Mouse (Mus musculus) left cerebral cortex, adult 9 months (tissue): Measurements from ENCODE around the gene Gss.
"Not testable (repeated sequence)": the region's sequence is repeated elsewhere in the genome, so short reads cannot be mapped to it uniquely, and the experiment has no call there.

ENCODE experiments used
- DNase-seq, 2 experiments: peaks; one replicate each; pipeline ENCODE4 v3.0.0; 2022; ENCODE audit warnings: low spot score in 2 of 2

The Gss gene

GRCm38 (mm10) chr2:155619817-155620216, 27.2 kb upstream of the Gss start:
- peak in 1 of 2 experiments; percentile 93 for DNase-seq

GRCm38 (mm10) chr2:155616971-155617370, 24.4 kb upstream of the Gss start:
- DNase-seq = no peak

- no peak for DNase-seq
These were observed 21.3 kb upstream of the Gss start for GRCm38 (mm10) chr2:155613953-155614352.

DNA sequence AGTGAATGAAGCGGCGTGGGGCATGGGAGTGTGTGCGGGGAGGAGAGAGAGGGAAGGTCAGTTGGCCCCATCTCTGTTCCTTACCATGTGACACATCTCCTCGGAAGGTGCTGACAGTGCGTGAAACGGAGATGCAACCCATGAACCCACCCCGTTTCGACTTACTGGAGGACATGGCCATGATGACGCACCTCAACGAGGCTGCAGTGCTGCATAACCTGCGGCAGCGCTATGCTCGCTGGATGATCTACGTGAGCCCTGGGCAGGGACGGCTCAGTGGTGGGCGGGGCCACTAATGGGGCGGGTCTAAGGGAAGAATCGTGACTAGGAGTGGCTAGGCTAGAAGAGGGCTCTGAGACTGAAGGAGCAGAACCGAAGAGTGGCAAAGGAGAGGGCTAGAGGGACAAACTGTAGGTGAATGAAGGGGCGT, 20.7 kb upstream of the Gss start:
- DNase-seq = peak in 1 of 2 experiments; percentile 44

DNA sequence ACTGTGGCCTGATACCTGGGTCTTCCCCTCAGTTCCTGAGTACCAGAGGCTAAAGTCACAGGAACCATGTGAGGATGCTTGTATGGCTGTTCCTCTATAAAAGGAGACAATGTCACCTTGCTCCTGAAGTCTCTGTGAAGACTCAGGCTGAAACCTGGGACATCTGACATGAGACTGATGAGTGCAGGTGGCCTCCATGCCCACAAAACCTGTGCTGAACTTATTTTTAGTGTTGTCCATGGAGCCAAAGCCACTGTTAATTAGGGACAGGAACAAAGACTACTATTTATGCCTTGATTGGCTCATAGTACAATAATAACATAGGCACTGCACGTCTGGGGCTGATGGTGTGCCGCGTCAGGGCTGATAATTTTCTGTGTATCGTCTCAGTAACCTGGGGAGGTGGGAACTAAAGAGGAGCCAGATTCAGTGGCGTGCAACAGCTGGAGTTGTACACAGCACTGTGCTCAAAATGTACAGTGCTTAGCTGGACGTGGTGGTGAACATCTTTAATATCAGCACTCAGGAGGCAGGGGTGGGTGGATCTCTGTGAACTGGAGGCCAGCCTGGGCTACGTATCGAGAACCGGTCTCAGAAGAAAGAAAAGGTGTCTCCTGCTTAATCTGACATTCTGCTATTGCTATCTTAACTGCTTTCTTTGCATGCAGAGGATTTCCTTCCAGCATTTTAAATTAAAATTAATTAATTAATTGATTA, 19.4 kb upstream of the Gss start:
- DNase-seq = no peak

- DNase-seq = no peak
These were observed 18.4 kb upstream of the Gss start, which contains the start of gene Myh7b for GRCm38 (mm10) chr2:155610978-155611377. Gene Myh7b (plus strand): TSS chr2:155611212.

GRCm38 (mm10) chr2:155606360-155606759, 13.8 kb upstream of the Gss start:
- peak in 1 of 2 experiments; percentile 60 for DNase-seq

DNA sequence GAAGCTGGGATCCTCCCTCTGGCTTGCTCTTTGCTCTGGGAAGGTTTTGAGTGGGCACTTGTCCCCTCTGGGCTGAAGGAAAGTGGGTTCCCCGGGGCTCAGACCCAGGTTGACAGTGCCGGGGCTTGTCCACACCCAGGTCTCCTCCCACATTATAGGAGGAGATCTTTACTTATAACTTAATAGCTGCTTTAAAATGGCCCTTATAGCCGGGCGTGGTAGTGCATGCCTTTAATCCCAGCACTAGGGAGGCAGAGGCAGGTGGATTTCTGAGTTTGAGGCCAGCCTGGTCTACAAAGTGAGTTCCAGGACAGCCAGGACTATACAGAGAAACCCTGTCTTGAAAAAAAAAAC, 12.6 kb upstream of the Gss start:
- not testable (repeated sequence) for DNase-seq

DNA sequence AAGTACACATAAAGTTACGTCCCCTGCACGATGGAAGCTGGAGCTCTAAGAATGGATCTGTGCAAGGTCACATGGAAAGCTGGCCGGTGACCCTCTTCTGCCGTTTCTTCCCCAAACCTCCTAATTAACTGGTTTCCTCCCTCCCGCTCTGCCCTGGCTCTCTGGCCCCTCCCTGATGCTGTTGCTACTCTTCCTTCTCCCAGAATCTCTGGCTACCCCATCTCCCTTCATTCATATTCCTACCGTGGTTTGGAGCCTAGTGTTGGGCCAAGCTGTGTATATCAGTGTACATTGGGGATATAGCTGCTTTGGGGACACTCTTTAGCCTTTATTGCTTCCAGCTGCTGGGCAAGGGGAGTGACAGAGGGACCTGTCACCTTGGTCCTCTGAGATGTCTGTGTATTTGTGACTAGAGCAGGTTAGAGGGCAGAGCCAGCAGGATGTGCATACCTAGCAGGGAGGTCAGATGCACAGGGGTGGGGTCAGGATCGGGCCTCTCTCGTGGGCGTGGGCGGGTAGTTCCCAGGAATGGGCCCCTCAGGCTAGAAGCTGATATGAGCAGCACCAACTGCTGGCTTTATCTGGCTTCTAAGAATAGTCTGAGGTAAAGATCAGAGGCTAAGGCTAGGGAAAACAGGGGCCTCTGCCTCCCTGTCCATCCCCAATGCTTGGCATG, 12.1 kb upstream of the Gss start:
- DNase-seq = no peak

DNA sequence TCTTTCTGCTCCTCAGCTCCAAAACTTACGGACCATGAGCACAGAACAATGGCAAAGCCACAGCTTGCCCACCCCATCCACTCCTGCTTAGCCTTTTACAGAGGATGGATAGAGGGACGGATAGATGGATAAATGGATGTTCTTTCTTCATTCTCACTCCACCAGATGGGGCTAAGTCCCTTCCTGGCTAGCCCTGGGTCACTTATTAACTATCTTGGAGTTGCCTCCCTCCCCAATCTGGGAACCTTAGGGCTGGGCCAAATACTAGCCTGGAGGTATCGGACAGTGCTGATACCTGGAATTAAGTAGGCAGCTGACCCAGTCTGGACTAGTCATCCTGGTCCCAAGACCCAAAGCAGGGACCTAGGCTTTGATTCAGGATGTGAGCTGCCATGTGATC, 11.1 kb upstream of the Gss start:
- DNase-seq = no peak

GRCm38 (mm10) chr2:155595516-155595915, 2.9 kb upstream of the Gss start:
- DNase-seq = no peak

DNA sequence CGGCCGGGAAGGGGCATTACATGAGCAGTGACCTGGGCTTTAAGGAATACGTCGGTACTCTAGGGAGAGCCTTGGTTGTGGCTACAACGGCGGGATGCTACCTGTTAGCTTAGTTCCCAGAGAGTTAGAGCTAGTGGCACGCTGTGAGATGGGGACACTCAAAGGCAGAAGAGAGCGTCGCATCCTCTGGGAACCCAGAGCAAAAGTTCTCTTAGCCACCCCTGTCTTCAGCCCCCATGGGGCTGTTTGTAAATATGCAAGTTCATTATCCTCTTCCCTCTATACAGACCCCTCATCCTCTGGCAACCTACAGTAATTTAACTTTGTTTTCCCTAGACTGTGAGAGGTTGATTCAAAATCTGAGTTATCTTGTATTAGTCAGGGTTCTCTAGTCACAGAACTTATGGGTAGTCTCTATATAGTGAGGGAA, 259 bp upstream of the Gss start:
- no peak for DNase-seq

DNA sequence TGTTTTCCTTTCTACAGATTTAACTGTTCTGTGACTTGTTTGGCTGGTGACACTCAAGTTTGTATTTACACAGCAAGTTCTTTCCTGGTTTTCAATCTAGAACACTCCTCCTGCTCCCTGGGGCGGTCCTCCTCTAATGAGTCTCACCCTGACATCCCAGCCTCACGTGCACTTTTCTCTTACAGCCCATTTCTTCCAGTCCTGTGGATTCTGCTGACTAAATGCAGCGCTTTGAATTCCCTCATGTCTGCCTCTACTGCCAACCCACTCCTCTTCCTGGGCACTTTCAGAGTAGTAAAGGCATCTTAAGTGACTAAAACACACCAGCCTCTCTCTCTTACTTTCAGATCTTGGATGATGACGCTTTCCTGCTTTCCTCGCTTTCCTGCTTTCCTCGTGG, 934 bp downstream of the Gss start:
- no peak for DNase-seq

GRCm38 (mm10) chr2:155590876-155591275, 1.7 kb downstream of the Gss start:
- DNase-seq = no peak

DNA sequence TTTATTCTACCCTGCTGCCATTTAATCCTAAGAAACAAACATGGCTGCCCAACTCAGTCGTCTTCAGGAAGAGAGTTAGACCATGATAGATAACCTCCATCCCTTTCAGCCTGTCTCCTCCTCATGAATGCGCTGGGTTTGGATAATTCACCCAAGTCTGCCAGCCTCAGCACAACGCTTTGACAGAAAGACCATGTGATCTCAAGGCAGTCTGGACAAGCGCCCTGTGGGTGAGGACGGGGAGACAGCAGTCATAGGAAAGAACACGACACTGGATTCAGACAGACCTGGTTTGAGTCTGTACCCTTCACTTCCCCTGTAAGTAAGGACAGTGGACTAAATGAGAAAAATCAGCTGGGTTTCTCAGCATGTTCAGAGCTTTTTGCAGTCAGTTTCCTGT, 3.1 kb downstream of the Gss start:
- DNase-seq = no peak

DNA sequence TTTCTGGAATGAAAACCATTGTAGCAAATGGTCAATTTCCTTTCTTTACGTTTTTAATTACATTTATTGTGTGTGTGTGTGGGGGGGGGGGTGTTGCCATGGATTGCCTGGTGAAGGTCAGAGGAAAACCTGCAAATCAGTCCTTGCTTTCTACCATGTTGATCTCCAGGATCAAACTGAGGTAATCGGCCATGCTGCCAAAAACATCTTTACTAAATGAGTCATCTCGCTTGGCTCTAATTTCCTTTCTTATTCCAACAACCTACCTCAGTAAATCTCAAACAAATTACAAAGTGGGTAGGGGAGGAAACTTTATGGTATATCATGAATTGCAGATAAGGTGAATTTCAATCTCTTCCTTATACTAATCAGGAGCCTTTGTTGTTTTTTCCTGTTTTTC, 4.5 kb downstream of the Gss start:
- DNase-seq = no peak

GRCm38 (mm10) chr2:155585486-155585885, 7.1 kb downstream of the Gss start:
- no peak for DNase-seq

DNA sequence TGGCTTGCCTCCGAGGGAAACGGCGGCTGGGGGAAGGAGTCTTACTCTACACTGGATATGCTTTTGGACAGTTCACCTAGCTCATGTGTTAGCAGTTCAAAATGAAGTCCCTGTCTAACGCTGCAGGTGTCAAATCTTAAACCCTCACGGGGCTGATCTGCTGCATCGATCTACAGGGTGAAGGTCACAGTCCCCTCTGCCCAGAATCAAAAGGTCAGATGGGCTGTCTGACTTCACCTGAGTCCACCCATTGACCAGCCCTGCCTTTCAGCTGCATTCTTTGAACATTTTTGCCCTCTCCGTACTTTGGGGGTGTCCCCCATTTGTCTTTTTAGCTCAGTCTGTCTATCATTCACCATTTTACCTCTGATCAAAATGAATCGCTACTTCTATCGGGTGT, 7.5 kb downstream of the Gss start:
- DNase-seq = no peak

GRCm38 (mm10) chr2:155583927-155584530, 8.6 kb downstream of the Gss start:
- DNase-seq = peak; percentile 10 to 62

DNA sequence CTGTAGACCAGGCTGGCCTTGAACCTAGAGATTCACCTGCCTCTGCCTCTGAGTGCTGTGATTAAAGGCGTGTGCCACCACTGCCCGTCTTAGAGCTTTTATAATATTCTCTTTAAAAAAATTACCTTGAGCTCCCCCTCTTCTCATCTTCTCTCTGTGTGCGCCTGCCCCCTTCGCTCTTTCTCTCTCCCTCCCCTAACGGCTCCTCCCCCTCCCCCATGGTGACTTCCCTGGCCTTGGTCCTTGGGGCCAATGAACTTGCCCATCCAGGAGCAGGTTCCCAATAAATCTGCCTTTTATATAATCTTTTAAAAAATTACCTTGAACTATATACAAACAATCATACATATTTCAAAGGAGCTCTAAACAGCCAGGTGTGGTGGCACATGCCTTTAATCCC, 9.6 kb downstream of the Gss start:
- DNase-seq = no peak

GRCm38 (mm10) chr2:155582384-155582995, 10.1 kb downstream of the Gss start:
- no peak for DNase-seq

DNA sequence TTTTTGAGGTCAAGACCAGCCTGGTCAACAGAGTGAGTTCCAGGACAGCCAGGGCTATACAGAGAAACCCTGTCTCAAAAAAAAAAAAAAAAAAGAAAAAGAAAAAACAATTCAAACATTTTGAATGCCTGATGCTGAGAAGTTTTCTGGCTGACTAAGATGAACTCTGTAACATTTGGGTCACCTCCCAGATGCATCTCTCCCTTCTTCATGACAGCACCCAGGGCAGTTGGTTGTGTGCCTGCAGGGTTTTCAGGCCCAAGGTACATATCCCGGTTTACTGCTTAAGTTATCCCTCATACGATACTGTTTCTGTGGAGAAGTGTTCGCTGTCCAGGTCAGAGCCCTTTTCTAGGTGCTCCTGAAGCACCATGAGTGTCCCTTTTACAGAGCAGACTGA, 12.3 kb downstream of the Gss start:
- DNase-seq = no peak

DNA sequence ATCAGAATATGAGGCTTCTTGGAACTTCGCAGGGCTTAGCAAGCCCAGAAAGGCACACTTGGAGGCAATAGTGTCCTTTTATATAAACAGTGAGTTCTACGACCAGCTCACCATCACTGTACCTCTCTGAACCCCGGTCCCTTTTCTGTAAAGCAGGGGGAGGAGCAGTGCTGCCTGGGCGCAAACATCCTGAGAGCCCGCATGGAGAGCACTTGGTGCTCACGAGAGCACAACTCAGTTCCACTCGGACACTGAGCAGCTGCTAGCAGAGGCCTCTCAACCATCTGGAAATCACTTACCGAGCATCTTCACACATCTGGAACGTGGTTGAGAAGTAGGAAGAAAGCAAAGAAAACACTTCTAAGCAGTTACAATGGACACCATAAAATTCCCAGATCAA, 16.0 kb downstream of the Gss start:
- no peak for DNase-seq
